30 mouse cellular contexts compared by ENCODE assay signal in genomic region chr1:186173472-186174014, GRCm38 (mm10). TPM values are rescaled to one million over a fixed set of nuclear protein-coding genes. Genes with fewer than 3 reads are reported as not detected.
DNase-seq lines count a peak whose midpoint lies in the region; ATAC-seq and TF ChIP-seq lines count a peak whose summit lies in the region.
"Had no signal": no experiment of that assay in that cellular context is flagged by ENCODE, and none has a peak within 500 bp of the region (broad histone marks: within the 10 kb centered on the region; RNA-seq: fewer than 3 reads in every experiment).

No protein-coding gene starts in this region.

- no peaks in the 10 kb centered on the region for H3K4me1 ChIP-seq in stomach, embryonic 14.5 days (ENCODE audit: control insufficient read depth, insufficient read depth, low read length)
- no peaks in the 10 kb centered on the region for H3K4me1 ChIP-seq in stomach, postnatal 0 days (replicated peaks; ENCODE audit: control insufficient read depth, insufficient read depth)
- H3K4me1 ChIP-seq in limb, embryonic 14.5 days (ENCODE audit: control insufficient read depth, insufficient read depth, low read length) = peaks cover 2% of the 10 kb centered on the region; the same call in 1 of the 2 replicates
- H3K4me1 ChIP-seq: forebrain, embryonic 12.5 days; heart, embryonic 10.5 days; heart, embryonic 15.5 days; hindbrain, embryonic 13.5 days; midbrain, embryonic 12.5 days had no signal

- H3K4me3 ChIP-seq in stomach, embryonic 14.5 days (ENCODE audit: low read depth, low read length) = no peak overlapping the region
- no peak overlapping the region for H3K4me3 ChIP-seq in stomach, postnatal 0 days (ENCODE audit: low read depth, low read length)
- H3K4me3 ChIP-seq in limb, embryonic 14.5 days (replicated peaks; ENCODE audit: low read length) = no peak overlapping the region
- H3K4me3 ChIP-seq: embryonic facial prominence, embryonic 13.5 days; erythroblast, embryonic 14.5 days; forebrain, embryonic 12.5 days; heart, embryonic 10.5 days; heart, embryonic 15.5 days; hindbrain, embryonic 13.5 days; limb, embryonic 15.5 days; midbrain, embryonic 12.5 days had no signal

- no peaks in the 10 kb centered on the region for H3K27me3 ChIP-seq in stomach, embryonic 14.5 days (ENCODE audit: control insufficient read depth, insufficient read depth, low read length)
- no peaks in the 10 kb centered on the region for H3K27me3 ChIP-seq in stomach, postnatal 0 days (ENCODE audit: control insufficient read depth, insufficient read depth, low read length)
- no peaks in the 10 kb centered on the region for H3K27me3 ChIP-seq in limb, embryonic 14.5 days (ENCODE audit: control insufficient read depth, insufficient read depth, low read length)
- H3K27me3 ChIP-seq: embryonic facial prominence, embryonic 13.5 days; forebrain, embryonic 12.5 days; heart, embryonic 15.5 days; hindbrain, embryonic 13.5 days; limb, embryonic 15.5 days; midbrain, embryonic 12.5 days had no signal

- peak; percentile 49; the same call in 1 of the 2 replicates for ATAC-seq in stomach, embryonic 14.5 days (ENCODE audit: insufficient number of reproducible peaks, insufficient read depth, low FRiP score, low read depth)
- no peak for ATAC-seq in stomach, postnatal 0 days (ENCODE audit: low FRiP score, low TSS enrichment)
- ATAC-seq in limb, embryonic 14.5 days (ENCODE audit: low FRiP score, low read depth) = peak; percentile 83
- ATAC-seq in cerebellum, adult (ENCODE audit: insufficient number of reproducible peaks, low FRiP score, low TSS enrichment) = no peak

- no peaks in the 10 kb centered on the region for H3K36me3 ChIP-seq in stomach, embryonic 14.5 days (ENCODE audit: control insufficient read depth, insufficient read depth, low read length)
- no peaks in the 10 kb centered on the region for H3K36me3 ChIP-seq in stomach, postnatal 0 days (ENCODE audit: control insufficient read depth, insufficient read depth, low read length)
- no peaks in the 10 kb centered on the region for H3K36me3 ChIP-seq in limb, embryonic 14.5 days (ENCODE audit: control insufficient read depth, insufficient read depth, low read length)
- H3K36me3 ChIP-seq: embryonic facial prominence, embryonic 13.5 days; forebrain, embryonic 12.5 days; heart, embryonic 10.5 days; heart, embryonic 15.5 days; hindbrain, embryonic 13.5 days; limb, embryonic 15.5 days; midbrain, embryonic 12.5 days had no signal

- DNase-seq in heart, adult 11 months = peak; percentile 73
- DNase-seq in heart, postnatal 14 days = no peak
- no peak for DNase-seq in stomach, postnatal 0 days (ENCODE audit: low spot score)
- DNase-seq in limb, embryonic 14.5 days (ENCODE audit: low spot score) = no peak
- no peak for DNase-seq in right cerebral cortex, postnatal 14 days
- DNase-seq: adrenal gland, postnatal 25 days; cerebellum, adult 18-20 months; cerebellum, postnatal 10 days; gastrocnemius, postnatal 14 days; heart, postnatal 36 days; kidney, adult 11 months; kidney, postnatal 14 days; layer of hippocampus, adult 9-11 months; lung, adult 2 months; lung, postnatal 10 days; retina, postnatal 1 day; right cerebral cortex, postnatal 25 days; thymus, postnatal 4 days had no signal

- H3K4me2 ChIP-seq in stomach, embryonic 14.5 days (replicated peaks; ENCODE audit: low read depth, low read length) = no peak overlapping the region
- H3K4me2 ChIP-seq in stomach, postnatal 0 days (replicated peaks; ENCODE audit: low read depth) = no peak overlapping the region
- no peak overlapping the region for H3K4me2 ChIP-seq in limb, embryonic 14.5 days (replicated peaks; ENCODE audit: low read depth, low read length, severe bottlenecking)
- H3K4me2 ChIP-seq: embryonic facial prominence, embryonic 13.5 days; forebrain, embryonic 12.5 days; heart, embryonic 15.5 days; hindbrain, embryonic 13.5 days; limb, embryonic 15.5 days; midbrain, embryonic 12.5 days had no signal

- 32% methylated on average over 8 of the region's 8 CpGs for WGBS in stomach, embryonic 14.5 days
- 44% methylated on average over 8 of the region's 8 CpGs for WGBS in stomach, postnatal 0 days
- WGBS in limb, embryonic 14.5 days = 41% methylated on average over 8 of the region's 8 CpGs

- H3K9me3 ChIP-seq in stomach, embryonic 14.5 days (ENCODE audit: control insufficient read depth, low read depth, low read length) = no peaks in the 10 kb centered on the region
- H3K9me3 ChIP-seq in stomach, postnatal 0 days (ENCODE audit: control insufficient read depth, low read length) = no peaks in the 10 kb centered on the region
- H3K9me3 ChIP-seq in limb, embryonic 14.5 days (ENCODE audit: control insufficient read depth, low read length) = no peaks in the 10 kb centered on the region
- H3K9me3 ChIP-seq: embryonic facial prominence, embryonic 13.5 days; forebrain, embryonic 12.5 days; heart, embryonic 15.5 days; hindbrain, embryonic 13.5 days; limb, embryonic 15.5 days had no signal

- intact Hi-C loops in heart, postnatal 14 days (cut with DNase I) = no loop called here

- no peak for TF ChIP-seq POLR2A in limb, embryonic 14.5 days (IDR thresholded peaks at IDR 0.05; ENCODE audit: borderline replicate concordance, extremely low read depth, insufficient read depth, insufficient read length)

- no peak overlapping the region for H3K27ac ChIP-seq in stomach, embryonic 14.5 days (ENCODE audit: low read length)
- no peak overlapping the region for H3K27ac ChIP-seq in stomach, postnatal 0 days (replicated peaks)
- no peak overlapping the region for H3K27ac ChIP-seq in limb, embryonic 14.5 days (replicated peaks; ENCODE audit: low read depth, low read length)
- H3K27ac ChIP-seq: embryonic facial prominence, embryonic 13.5 days; forebrain, embryonic 12.5 days; heart, embryonic 10.5 days; heart, embryonic 15.5 days; hindbrain, embryonic 13.5 days; limb, embryonic 15.5 days; liver, embryonic 14.5 days; midbrain, embryonic 12.5 days had no signal

- no peak for TF ChIP-seq EP300 in stomach, postnatal 0 days (optimal IDR thresholded peaks at IDR 0.05)

- H3K9ac ChIP-seq in stomach, embryonic 14.5 days (replicated peaks; ENCODE audit: low read depth, low read length) = no peak overlapping the region
- no peak overlapping the region for H3K9ac ChIP-seq in stomach, postnatal 0 days (ENCODE audit: low read length)
- no peak overlapping the region for H3K9ac ChIP-seq in limb, embryonic 14.5 days (ENCODE audit: low read depth, low read length, severe bottlenecking)
- H3K9ac ChIP-seq: embryonic facial prominence, embryonic 13.5 days; forebrain, embryonic 12.5 days; heart, embryonic 15.5 days; hindbrain, embryonic 13.5 days; limb, embryonic 15.5 days; liver, embryonic 14.5 days; midbrain, embryonic 12.5 days had no signal

- no peak for TF ChIP-seq CTCF in stomach, postnatal 0 days (IDR thresholded peaks at IDR 0.05; ENCODE audit: low read depth)

RNA-seq across cellular contexts. Expression of gene Lyplal1, which starts 56.4 kb away (rescaled TPM):
- total RNA-seq in heart, postnatal 14 days (2021) = 1 to 10 TPM; 2.8 to 3.2 TPM
- polyA plus RNA-seq in stomach, embryonic 14.5 days (2014; fragmentation: Nextera tagmentation; extraction: Ambion mirVana) = 20.4 and 20.8 TPM in 2 replicates
- polyA plus RNA-seq in stomach, postnatal 0 days (2015; fragmentation: Nextera tagmentation; extraction: Ambion mirVana) = 11.3 and 12.5 TPM in 2 replicates
- 13.3 and 14.0 TPM in 2 replicates for polyA plus RNA-seq in limb, embryonic 14.5 days (2012; rRNA removed)
- polyA plus RNA-seq in limb, embryonic 14.5 days (2014; fragmentation: Nextera tagmentation; extraction: Ambion mirVana) = 15.5 and 18.0 TPM in 2 replicates
- total RNA-seq: MEL had no signal

Comparison
In these comparisons a context has a peak if more than half of its experiments do, and no peak if none do; other contexts are left out.
1. ATAC-seq: peak in stomach, embryonic 14.5 days (single experiment) and limb, embryonic 14.5 days (single experiment); none in stomach, postnatal 0 days (single experiment) and cerebellum, adult (single experiment).